18 mouse cellular contexts compared by ENCODE assay signal in the genomic region with DNA sequence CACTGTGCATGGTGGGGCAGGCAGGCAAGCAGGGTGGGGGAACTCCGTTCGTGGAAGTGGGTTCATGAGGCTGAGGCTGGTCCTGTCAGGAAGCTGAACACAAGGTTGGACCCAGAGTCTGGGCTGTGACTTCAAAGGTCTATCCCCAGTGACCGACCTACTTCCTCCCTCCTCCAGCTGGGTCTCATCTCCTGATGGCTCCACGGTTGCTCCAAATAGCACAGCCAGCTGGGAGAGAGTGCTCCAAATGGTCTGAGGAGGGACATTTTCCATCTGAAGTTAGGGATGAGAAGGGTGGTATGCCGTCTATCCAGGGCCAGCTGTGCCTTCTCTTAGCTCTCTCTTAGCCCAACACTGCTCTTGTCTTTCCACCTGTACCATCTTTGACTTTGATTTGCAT. TPM values are rescaled to one million over a fixed set of nuclear protein-coding genes. Genes with fewer than 3 reads are reported as not detected.
DNase-seq lines count a peak whose midpoint lies in the region; ATAC-seq and TF ChIP-seq lines count a peak whose summit lies in the region.
"Had no signal": no experiment of that assay in that cellular context is flagged by ENCODE, and none has a peak within 500 bp of the region (broad histone marks: within the 10 kb centered on the region; RNA-seq: fewer than 3 reads in every experiment).

No protein-coding gene starts in this region.

- no peak for TF ChIP-seq POLR2A in kidney, adult 2 months (IDR thresholded peaks at IDR 0.05; ENCODE audit: low read depth, low read length)

- no peak for TF ChIP-seq CTCF in kidney, adult 2 months (conservative IDR thresholded peaks at IDR 0.05; ENCODE audit: insufficient read depth, insufficient read length, low read depth, low read length)
- TF ChIP-seq CTCF in kidney, postnatal 0 days (IDR thresholded peaks at IDR 0.05; ENCODE audit: low read depth), result no peak

- H3K4me2 ChIP-seq in kidney, postnatal 0 days (ENCODE audit: low read length), result no peak overlapping the region
- no peak overlapping the region for H3K4me2 ChIP-seq in midbrain, embryonic 14.5 days (ENCODE audit: low read length)
- H3K4me2 ChIP-seq: forebrain, embryonic 12.5 days; limb, embryonic 15.5 days; midbrain, embryonic 12.5 days had no signal

- WGBS in kidney, adult 2 months, result 52% methylated on average over 5 of the region's 5 CpGs
- 43% methylated on average over 5 of the region's 5 CpGs for WGBS in kidney, postnatal 0 days
- 87% methylated on average over 5 of the region's 5 CpGs for WGBS in midbrain, embryonic 14.5 days

- H3K27ac ChIP-seq in kidney, adult 2 months (ENCODE audit: insufficient read depth, low read depth, low read length), result no peak overlapping the region
- H3K27ac ChIP-seq in kidney, postnatal 0 days, result no peak overlapping the region
- H3K27ac ChIP-seq in midbrain, embryonic 14.5 days (replicated peaks; ENCODE audit: low read depth, low read length), result no peak overlapping the region
- H3K27ac ChIP-seq: forebrain, embryonic 12.5 days; limb, embryonic 15.5 days; midbrain, embryonic 12.5 days had no signal

- no peak overlapping the region for H3K9ac ChIP-seq in kidney, postnatal 0 days (ENCODE audit: low read depth, low read length)
- no peak overlapping the region for H3K9ac ChIP-seq in midbrain, embryonic 14.5 days (replicated peaks; ENCODE audit: low read length)
- H3K9ac ChIP-seq: forebrain, embryonic 12.5 days; limb, embryonic 15.5 days; liver, postnatal 0 days; midbrain, embryonic 12.5 days had no signal

- DNase-seq in kidney, adult 2 months, result peak; percentile 46
- no peak for DNase-seq in kidney, adult 18-20 months
- peak; percentile 80 for DNase-seq in kidney, postnatal 0 days (ENCODE audit: low spot score)
- DNase-seq in lung, postnatal 10 days, result peak; percentile 85
- DNase-seq in spleen, postnatal 14 days (ENCODE audit: low spot score in 2 of 2), result no peak
- no peak for DNase-seq in gastrocnemius, postnatal 14 days
- DNase-seq in midbrain, embryonic 14.5 days, result no peak
- DNase-seq: adrenal gland, adult 8-10 months; cerebellum, adult 8-10 months; embryo, embryonic 11 days; liver, postnatal 0 days; thymus, adult 2 months had no signal

- H3K4me1 ChIP-seq in kidney, adult 2 months (ENCODE audit: control insufficient read depth, insufficient read depth, low read length), result no peaks in the 10 kb centered on the region
- 0 out of 2 replicates have a peak, but pooled peaks cover 3% of the 10 kb centered on the region for H3K4me1 ChIP-seq in kidney, postnatal 0 days (replicated peaks; ENCODE audit: insufficient read depth, low read length)
- peaks cover 7% of the 10 kb centered on the region; the same call in 1 of the 2 replicates for H3K4me1 ChIP-seq in midbrain, embryonic 14.5 days (ENCODE audit: control insufficient read depth, insufficient read depth, low read length)
- H3K4me1 ChIP-seq: limb, embryonic 15.5 days had no signal

- intact Hi-C loops in gastrocnemius, postnatal 14 days (cut with DNase I; ENCODE audit: low total_unique reads), result no loop called here

- ATAC-seq in kidney, postnatal 0 days (replicated peaks; ENCODE audit: low FRiP score, low read depth), result peak; percentile 62
- no peak for ATAC-seq in midbrain, embryonic 14.5 days (ENCODE audit: low FRiP score, low TSS enrichment)
- ATAC-seq: inflammation-experienced regulatory T-cells, adult 6 months; liver, postnatal 0 days had no signal

- H3K4me3 ChIP-seq in kidney, adult 2 months (ENCODE audit: insufficient read depth, low read depth, low read length), result no peak overlapping the region
- H3K4me3 ChIP-seq in kidney, postnatal 0 days (replicated peaks; ENCODE audit: low read depth, low read length), result no peak overlapping the region
- H3K4me3 ChIP-seq in midbrain, embryonic 14.5 days (replicated peaks; ENCODE audit: low read depth, low read length), result no peak overlapping the region
- H3K4me3 ChIP-seq: forebrain, embryonic 12.5 days; hindbrain, embryonic 10.5 days; limb, embryonic 15.5 days; midbrain, embryonic 12.5 days had no signal

- H3K9me3 ChIP-seq in kidney, postnatal 0 days (replicated peaks; ENCODE audit: low read length), result no peaks in the 10 kb centered on the region
- H3K9me3 ChIP-seq in midbrain, embryonic 14.5 days (ENCODE audit: control insufficient read depth, low read length), result peaks cover 5% of the 10 kb centered on the region; the same call in 1 of the 2 replicates
- H3K9me3 ChIP-seq: forebrain, embryonic 12.5 days; limb, embryonic 15.5 days; midbrain, embryonic 12.5 days had no signal

- H3K27me3 ChIP-seq in kidney, adult 2 months (replicated peaks; ENCODE audit: control insufficient read depth, insufficient read depth, low read length), result no peaks in the 10 kb centered on the region
- no peaks in the 10 kb centered on the region for H3K27me3 ChIP-seq in kidney, postnatal 0 days (ENCODE audit: insufficient read depth, low read length)
- no peaks in the 10 kb centered on the region for H3K27me3 ChIP-seq in midbrain, embryonic 14.5 days (ENCODE audit: control insufficient read depth, insufficient read depth, low read length)
- H3K27me3 ChIP-seq: forebrain, embryonic 12.5 days; limb, embryonic 15.5 days had no signal

- H3K36me3 ChIP-seq in kidney, adult 2 months (ENCODE audit: control insufficient read depth, insufficient read depth, low read length), result no peaks in the 10 kb centered on the region
- H3K36me3 ChIP-seq in kidney, postnatal 0 days (ENCODE audit: insufficient read depth, low read length), result no peaks in the 10 kb centered on the region
- no peaks in the 10 kb centered on the region for H3K36me3 ChIP-seq in midbrain, embryonic 14.5 days (ENCODE audit: control insufficient read depth, insufficient read depth, low read length)
- H3K36me3 ChIP-seq: forebrain, embryonic 12.5 days; hindbrain, embryonic 10.5 days; limb, embryonic 15.5 days; midbrain, embryonic 12.5 days had no signal

RNA-seq across cellular contexts. Expression of a gene that starts 16.8 kb away (rescaled TPM):
- 0.04 and 0.06 TPM in 2 replicates for polyA plus RNA-seq in kidney, adult 2 months (2012; rRNA removed)
- 0.27 and 0.46 TPM in 2 replicates for polyA plus RNA-seq in kidney, postnatal 0 days (2015; fragmentation: Nextera tagmentation; extraction: Ambion mirVana)
- 1 to 10 TPM in 1 of 2 experiments, under 1 TPM in 1; 0.82 to 1.1 TPM for total RNA-seq in gastrocnemius, postnatal 14 days (2021)
- polyA plus RNA-seq in midbrain, embryonic 14.5 days (2014; fragmentation: Nextera tagmentation; extraction: Ambion mirVana), result 0.14 and 0.35 TPM in 2 replicates
- total RNA-seq: MEL had no signal
- polyA plus RNA-seq: inflammation-experienced regulatory T-cells, adult 6 months; liver, postnatal 0 days had no signal

Comparison
In these comparisons a context has a peak if more than half of its experiments do, and no peak if none do; other contexts are left out.
1. DNase-seq: peak in kidney, adult 2 months (single experiment), kidney, postnatal 0 days (single experiment) and lung, postnatal 10 days (single experiment); none in kidney, adult 18-20 months (single experiment), spleen, postnatal 14 days (0 of 2), gastrocnemius, postnatal 14 days (single experiment) and midbrain, embryonic 14.5 days (single experiment).